Mouse (Mus musculus): Measurements from ENCODE around the gene Rfx7. TPM values are rescaled to one million over a fixed set of nuclear protein-coding genes. Genes with fewer than 3 reads are reported as not detected.

The Rfx7 gene
- total and polyA plus RNA-seq, 2 experiments from 2014 or later = 10.8 to 44.8 TPM

GRCm38 (mm10) chr9:72530237-72530636, 1.8 kb upstream of the Rfx7 start:
- H3K4me2 ChIP-seq (ENCODE audit: low read depth) = peak overlapping the region; percentile 54; the same call in 1 of the 2 replicates
- 2% methylated on average over 12 of the region's 12 CpGs for WGBS
- H3K27ac ChIP-seq (ENCODE audit: low read depth, low read length) = peak overlapping the region; percentile 100; the same call in 1 of the 2 replicates
- H3K9me3 ChIP-seq (ENCODE audit: low read length) = no peaks in the 10 kb centered on the region
- no peak overlapping the region for H3K4me3 ChIP-seq (ENCODE audit: low read depth, low read length)
- DNase-seq = peak; percentile 93
- H3K27me3 ChIP-seq (ENCODE audit: insufficient read depth, low read length) = no peaks in the 10 kb centered on the region
- peaks cover 7% of the 10 kb centered on the region for H3K4me1 ChIP-seq (ENCODE audit: insufficient read depth)
- no peaks in the 10 kb centered on the region for H3K36me3 ChIP-seq (ENCODE audit: insufficient read depth)
- H3K9ac ChIP-seq = no peak overlapping the region
- no peak for ATAC-seq
- TF ChIP-seq CTCF (IDR thresholded peaks at IDR 0.05; ENCODE audit: low read depth) = peak; percentile 100

GRCm38 (mm10) chr9:72530824-72531223, 1.2 kb upstream of the Rfx7 start:
- H3K36me3 ChIP-seq (ENCODE audit: insufficient read depth) = no peaks in the 10 kb centered on the region
- peaks cover 7% of the 10 kb centered on the region for H3K4me1 ChIP-seq (ENCODE audit: insufficient read depth)
- H3K9me3 ChIP-seq (ENCODE audit: low read length) = no peaks in the 10 kb centered on the region
- no peaks in the 10 kb centered on the region for H3K27me3 ChIP-seq (ENCODE audit: insufficient read depth, low read length)
- DNase-seq (no peak), ATAC-seq (no peak)
- no peak for TF ChIP-seq CTCF (IDR thresholded peaks at IDR 0.05; ENCODE audit: low read depth)
- H3K4me3 ChIP-seq (ENCODE audit: low read depth, low read length) = peak overlapping the region; percentile 96
- peak overlapping the region; percentile 54 for H3K4me2 ChIP-seq (ENCODE audit: low read depth)
- H3K27ac ChIP-seq (ENCODE audit: low read depth, low read length) = peak overlapping the region; percentile 100
- peak overlapping the region; percentile 97 for H3K9ac ChIP-seq
- 12% methylated on average over 4 of the region's 4 CpGs for WGBS

- Histone ChIP-seq H3K4me1 (ENCODE audit: insufficient read depth) (peaks cover 7% of the 10 kb centered on the region), H3K36me3 (ENCODE audit: insufficient read depth) (no peaks in the 10 kb centered on the region), H3K4me3 (ENCODE audit: low read depth, low read length) (peak overlapping the region; percentile 96), H3K9me3 (ENCODE audit: low read length) (no peaks in the 10 kb centered on the region), H3K27ac (ENCODE audit: low read depth, low read length) (peak overlapping the region; percentile 100), H3K27me3 (ENCODE audit: insufficient read depth, low read length) (no peaks in the 10 kb centered on the region), H3K4me2 (ENCODE audit: low read depth) (peak overlapping the region; percentile 54), H3K9ac (peak overlapping the region; percentile 97)
- ATAC-seq (peak; percentile 93), DNase-seq (peak; percentile 96)
- no peak; the same call in 1 of the 2 replicates for TF ChIP-seq CTCF (IDR thresholded peaks at IDR 0.05; ENCODE audit: low read depth)
- WGBS = 1% methylated on average over 35 of the region's 35 CpGs
Observed at GRCm38 (mm10) chr9:72531291-72531995, 597 bp upstream of the Rfx7 start.

GRCm38 (mm10) chr9:72532381-72533088, 495 bp downstream of the Rfx7 start:
- Histone ChIP-seq H3K27ac (ENCODE audit: low read depth, low read length) (peak overlapping the region; percentile 100), H3K4me2 (ENCODE audit: low read depth) (peak overlapping the region; percentile 54), H3K36me3 (ENCODE audit: insufficient read depth) (no peaks in the 10 kb centered on the region), H3K9me3 (ENCODE audit: low read length) (no peaks in the 10 kb centered on the region), H3K4me3 (ENCODE audit: low read depth, low read length) (peak overlapping the region; percentile 96), H3K4me1 (ENCODE audit: insufficient read depth) (peaks cover 7% of the 10 kb centered on the region), H3K9ac (peak overlapping the region; percentile 97), H3K27me3 (ENCODE audit: insufficient read depth, low read length) (no peaks in the 10 kb centered on the region)
- peak; percentile 79 for DNase-seq
- 0 out of 2 replicates have a peak, but pooled peaks have one; percentile 0 for TF ChIP-seq CTCF (IDR thresholded peaks at IDR 0.05; ENCODE audit: low read depth)
- ATAC-seq = peak; percentile 18
- WGBS = 3% methylated on average over 50 of the region's 55 CpGs

GRCm38 (mm10) chr9:72533089-72533415, 1.0 kb downstream of the Rfx7 start:
- Histone ChIP-seq H3K4me3 (ENCODE audit: low read depth, low read length) (peak overlapping the region; percentile 96), H3K4me1 (ENCODE audit: insufficient read depth) (peaks cover 7% of the 10 kb centered on the region), H3K9me3 (ENCODE audit: low read length) (no peaks in the 10 kb centered on the region), H3K4me2 (ENCODE audit: low read depth) (peak overlapping the region; percentile 54), H3K36me3 (ENCODE audit: insufficient read depth) (no peaks in the 10 kb centered on the region), H3K9ac (peak overlapping the region; percentile 97), H3K27ac (ENCODE audit: low read depth, low read length) (peak overlapping the region; percentile 100), H3K27me3 (ENCODE audit: insufficient read depth, low read length) (no peaks in the 10 kb centered on the region)
- ATAC-seq (no peak), DNase-seq (no peak)
- WGBS = 0% methylated on average over 2 of the region's 2 CpGs
- TF ChIP-seq CTCF (IDR thresholded peaks at IDR 0.05; ENCODE audit: low read depth) = no peak

GRCm38 (mm10) chr9:72534985-72535384, 2.9 kb downstream of the Rfx7 start:
- no peak overlapping the region for H3K9ac ChIP-seq
- TF ChIP-seq CTCF (IDR thresholded peaks at IDR 0.05; ENCODE audit: low read depth) = no peak
- no peaks in the 10 kb centered on the region for H3K36me3 ChIP-seq (ENCODE audit: insufficient read depth)
- peak overlapping the region; percentile 48 for H3K4me2 ChIP-seq (ENCODE audit: low read depth)
- no peak overlapping the region for H3K27ac ChIP-seq (ENCODE audit: low read depth, low read length)
- no peak for DNase-seq
- peaks cover 7% of the 10 kb centered on the region for H3K4me1 ChIP-seq (ENCODE audit: insufficient read depth)
- no peak for ATAC-seq
- no peaks in the 10 kb centered on the region for H3K9me3 ChIP-seq (ENCODE audit: low read length)
- H3K27me3 ChIP-seq (ENCODE audit: insufficient read depth, low read length) = no peaks in the 10 kb centered on the region
- H3K4me3 ChIP-seq (ENCODE audit: low read depth, low read length) = peak overlapping the region; percentile 24
- 71% methylated on average over 2 of the region's 2 CpGs for WGBS

GRCm38 (mm10) chr9:72535394-72535793, 3.4 kb downstream of the Rfx7 start:
- ATAC-seq = no peak
- Histone ChIP-seq H3K27ac (ENCODE audit: low read depth, low read length) (no peak overlapping the region), H3K4me1 (ENCODE audit: insufficient read depth) (peaks cover 7% of the 10 kb centered on the region), H3K4me2 (ENCODE audit: low read depth) (peak overlapping the region; percentile 48; the same call in 1 of the 2 replicates), H3K9ac (no peak overlapping the region), H3K27me3 (ENCODE audit: insufficient read depth, low read length) (no peaks in the 10 kb centered on the region), H3K9me3 (ENCODE audit: low read length) (no peaks in the 10 kb centered on the region), H3K4me3 (ENCODE audit: low read depth, low read length) (no peak overlapping the region), H3K36me3 (ENCODE audit: insufficient read depth) (no peaks in the 10 kb centered on the region)
- 73% methylated on average over 3 of the region's 3 CpGs for WGBS
- no peak for DNase-seq
- TF ChIP-seq CTCF (IDR thresholded peaks at IDR 0.05; ENCODE audit: low read depth) = no peak

Measured in forebrain, postnatal 0 days (tissue).